9 mouse cellular contexts compared by ENCODE assay signal in genomic region chr1:138275859-138276258, GRCm38 (mm10). TPM values are rescaled to one million over a fixed set of nuclear protein-coding genes. Genes with fewer than 3 reads are reported as not detected.
A peak's percentile ranks its signal among the peaks of the same experiment; 100 is the strongest.
DNase-seq lines count a peak whose midpoint lies in the region; ATAC-seq and TF ChIP-seq lines count a peak whose summit lies in the region.
"Had no signal": no experiment of that assay in that cellular context is flagged by ENCODE, and none has a peak within 500 bp of the region (broad histone marks: within the 10 kb centered on the region; RNA-seq: fewer than 3 reads in every experiment).

No protein-coding gene starts in this region.

- TF ChIP-seq POLR2A in heart, adult 2 months (IDR thresholded peaks at IDR 0.05; ENCODE audit: insufficient read depth, low read depth, low read length), result no peak
- no peak for TF ChIP-seq POLR2A in small intestine, adult 2 months (IDR thresholded peaks at IDR 0.05; ENCODE audit: low read depth, low read length)

- no peak overlapping the region for H3K4me3 ChIP-seq in heart, adult 2 months
- no peak overlapping the region for H3K4me3 ChIP-seq in small intestine, adult 2 months (ENCODE audit: low read depth, low read length)
- H3K4me3 ChIP-seq: neural tube, embryonic 12.5 days had no signal

- ATAC-seq in common myeloid progenitor, adult 5-6 weeks (replicated peaks; ENCODE audit: low read depth, poor library complexity, severe bottlenecking), result peak; percentile 48

- no peaks in the 10 kb centered on the region for H3K4me1 ChIP-seq in heart, adult 2 months (ENCODE audit: control insufficient read depth, insufficient read depth, low read length)
- no peaks in the 10 kb centered on the region for H3K4me1 ChIP-seq in small intestine, adult 2 months (ENCODE audit: control insufficient read depth, insufficient read depth, insufficient read length, low read length)
- H3K4me1 ChIP-seq: neural tube, embryonic 12.5 days had no signal

- no peaks in the 10 kb centered on the region for H3K79me2 ChIP-seq in heart, adult 2 months (replicated peaks; ENCODE audit: control insufficient read depth, insufficient read depth, low read length)

- H3K27ac ChIP-seq in heart, adult 2 months, result no peak overlapping the region
- H3K27ac ChIP-seq in small intestine, adult 2 months (ENCODE audit: insufficient read depth, low read depth, low read length), result no peak overlapping the region
- H3K27ac ChIP-seq: neural tube, embryonic 12.5 days had no signal

- intact Hi-C loops in heart, adult 2 months (cut with DNase I), result no loop called here

- WGBS in heart, adult 2 months, result 47% methylated on average over 5 of the region's 5 CpGs
- 53% methylated on average over 5 of the region's 5 CpGs for WGBS in small intestine, adult 2 months

- no peak for TF ChIP-seq EP300 in heart, adult 2 months (IDR thresholded peaks at IDR 0.05; ENCODE audit: insufficient read depth, low read depth, low read length)

- peak in 1 of 2 experiments; percentile 21 for DNase-seq in heart, adult 2 months
- no peak for DNase-seq in heart, postnatal 4 days
- DNase-seq in CD4-positive helper T cell, adult 2 months (ENCODE audit: low read depth, low spot score), result peak; percentile 76
- DNase-seq in testis, postnatal 10 days (ENCODE audit: low spot score), result no peak
- no peak for DNase-seq in urinary bladder, adult 18-20 months (ENCODE audit: low spot score in 2 of 2)
- DNase-seq in heart, adult 11 months, result no peak

- H3K9ac ChIP-seq in heart, adult 2 months (ENCODE audit: low read depth, low read length), result no peak overlapping the region
- H3K9ac ChIP-seq: neural tube, embryonic 12.5 days had no signal

- H3K27me3 ChIP-seq in heart, adult 2 months (ENCODE audit: control insufficient read depth, insufficient read depth, low read length), result no peaks in the 10 kb centered on the region; the same call in 1 of the 2 replicates
- no peaks in the 10 kb centered on the region for H3K27me3 ChIP-seq in small intestine, adult 2 months (ENCODE audit: control insufficient read depth, insufficient read depth, low read length)
- H3K27me3 ChIP-seq: neural tube, embryonic 12.5 days had no signal

- no peaks in the 10 kb centered on the region for H3K36me3 ChIP-seq in heart, adult 2 months (ENCODE audit: control insufficient read depth, insufficient read depth, low read length)
- no peaks in the 10 kb centered on the region for H3K36me3 ChIP-seq in small intestine, adult 2 months (ENCODE audit: control insufficient read depth, insufficient read depth, low read length)
- H3K36me3 ChIP-seq: neural tube, embryonic 12.5 days had no signal

- TF ChIP-seq CTCF in heart, adult 2 months (IDR thresholded peaks at IDR 0.05), result 0 out of 2 replicates have a peak, but pooled peaks have one; percentile 25
- TF ChIP-seq CTCF in small intestine, adult 2 months (IDR thresholded peaks at IDR 0.05; ENCODE audit: extremely low read depth, insufficient read length, insufficient replicate concordance, low read depth, low read length), result 0 out of 2 replicates have a peak, but pooled peaks have one; percentile 15

RNA-seq across cellular contexts. Expression of gene Atp6v1g3, which starts 2.3 kb away (rescaled TPM):
- total RNA-seq in heart, adult 2 months (2021), result not detected
- polyA plus RNA-seq in heart, adult 2 months (2012; rRNA removed), result not detected in 2 replicates
- not detected for total RNA-seq in heart, postnatal 4 days (2021)
- not detected in 2 replicates for total RNA-seq in common myeloid progenitor, adult 5-6 weeks (2017)
- polyA plus RNA-seq in small intestine, adult 2 months (2012; rRNA removed), result not detected in 2 replicates
- polyA plus RNA-seq: neural tube, embryonic 12.5 days had no signal
